Mouse (Mus musculus): ENCODE results near the gene Stx12.
"Not testable (repeated sequence)": the region's sequence is repeated elsewhere in the genome, so short reads cannot be mapped to it uniquely, and the experiment has no call there.

Stx12 gene

GRCm38 (mm10) chr4:132884064-132884843, at the start of gene Stx12:
TSS of gene Stx12 (minus strand) at chr4:132884509.
- in situ Hi-C loops (cut with MboI, MseI), result no loop called here

GRCm38 (mm10) chr4:132932752-132933404, 48.6 kb upstream of the Stx12 start:
- in situ Hi-C loops (cut with MboI, MseI), result loop anchor here in 1 of 2 experiments (5.0 kb wide), 1 partner anchor 41 kb away; no protein-coding TSS in a partner anchor

DNA sequence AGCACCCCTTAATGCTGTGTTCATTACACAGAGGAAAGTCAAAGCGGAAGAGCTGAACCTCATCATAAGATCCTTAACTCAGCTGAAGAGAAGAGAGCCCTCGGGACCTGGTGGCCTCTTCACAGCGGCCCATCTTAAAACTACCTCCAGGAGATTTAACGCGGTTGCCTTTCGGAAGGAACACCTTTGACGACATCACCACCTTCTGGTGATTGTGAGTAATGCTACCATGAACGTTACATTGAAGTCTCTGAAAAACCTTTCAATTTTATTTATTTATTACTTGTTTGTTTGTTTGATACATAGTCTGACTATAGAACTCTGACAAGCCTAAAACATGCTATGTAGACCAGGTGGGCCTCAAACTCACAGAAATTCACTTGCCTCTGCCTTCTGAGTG, 46.5 kb upstream of the Stx12 start:
- in situ Hi-C loops (cut with MboI, MseI), result loop anchor here in 1 of 2 experiments (5.0 kb wide), 1 partner anchor 38 kb away; no protein-coding TSS in a partner anchor

- in situ Hi-C loops (cut with MboI, MseI), result loop anchor here (5.0 kb wide), 3 partner anchors 84 to 149 kb away; partner anchors contain the start of gene Ppp1r8 (in 1 of the 2)
These were observed 42.2 kb upstream of the Stx12 start for GRCm38 (mm10) chr4:132926520-132926919.

- in situ Hi-C loops (cut with MboI, MseI), result no loop called here
These were observed 38.3 kb upstream of the Stx12 start, which contains the start of gene Fam76a for GRCm38 (mm10) chr4:132922558-132923008. TSS of gene Fam76a (minus strand) at chr4:132922558.

DNA sequence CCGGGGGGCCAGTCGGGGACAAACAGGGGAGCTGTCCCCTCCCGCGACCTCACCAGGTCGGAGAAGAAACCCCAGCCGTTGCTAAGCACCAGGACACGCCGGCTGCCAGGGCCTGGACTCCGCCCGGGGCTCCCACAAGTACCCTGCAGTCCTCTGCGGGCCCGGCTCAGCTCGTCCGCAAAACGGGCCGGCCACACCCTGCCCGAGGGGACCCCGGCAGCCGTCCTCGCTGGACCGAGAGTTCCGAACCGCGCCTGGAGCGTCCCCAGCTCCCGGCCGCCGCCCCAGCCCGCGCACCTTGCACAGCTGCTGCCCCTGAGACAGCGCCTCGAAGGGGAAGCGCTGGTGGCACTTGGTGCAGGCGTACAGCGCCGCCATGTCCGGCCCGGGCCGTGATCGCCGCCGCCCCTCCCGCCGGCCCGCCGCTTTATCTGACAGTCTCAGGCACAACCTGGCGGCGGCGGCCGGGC, 37.8 kb upstream of the Stx12 start:
- in situ Hi-C loops (cut with MboI, MseI), result no loop called here

DNA sequence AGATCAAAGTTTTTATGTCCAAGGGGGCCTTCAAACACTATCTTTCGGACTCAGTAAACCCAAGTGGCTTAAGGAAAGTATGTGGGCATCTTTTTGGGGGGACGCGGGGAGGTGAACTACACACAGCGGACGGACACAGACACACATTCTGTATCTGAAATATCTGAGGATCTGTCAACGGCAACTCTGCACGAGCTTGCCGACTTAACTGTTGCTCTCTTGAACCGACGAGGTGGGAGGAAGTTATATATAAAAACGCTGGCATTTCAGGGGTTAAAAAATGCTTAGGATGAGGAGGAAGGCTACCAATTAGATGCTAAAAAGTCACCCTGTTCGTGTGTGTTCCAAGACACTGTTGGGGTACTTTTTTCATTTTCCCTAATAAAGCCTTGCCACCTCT, 37.2 kb upstream of the Stx12 start:
- in situ Hi-C loops (cut with MboI, MseI), result no loop called here

DNA sequence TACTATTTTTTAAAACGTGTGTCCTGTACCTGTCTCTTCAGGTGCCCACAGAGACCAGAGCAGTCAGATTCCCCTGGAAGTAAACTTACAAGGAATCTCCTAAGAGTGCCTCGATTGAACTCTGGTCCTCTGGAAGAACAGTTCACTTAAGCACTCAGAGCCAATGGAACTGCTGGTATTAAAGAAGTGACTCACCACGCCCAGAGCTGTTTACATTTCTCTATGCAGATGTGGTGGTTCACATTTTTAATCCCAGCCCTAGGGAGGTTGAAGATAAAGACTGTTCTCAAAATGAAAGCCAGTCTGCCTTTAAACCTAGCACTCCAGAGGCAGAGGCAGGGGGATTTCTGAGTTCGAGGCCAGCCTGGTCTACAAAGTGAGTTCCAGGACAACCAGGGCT, 35.9 kb upstream of the Stx12 start:
- in situ Hi-C loops (cut with MboI, MseI), result no loop called here

GRCm38 (mm10) chr4:132918493-132918892, 34.2 kb upstream of the Stx12 start:
- in situ Hi-C loops (cut with MboI, MseI), result not testable (repeated sequence)

GRCm38 (mm10) chr4:132912156-132912555, 27.8 kb upstream of the Stx12 start:
- in situ Hi-C loops (cut with MboI, MseI), result no loop called here

GRCm38 (mm10) chr4:132905843-132906360, 21.6 kb upstream of the Stx12 start:
- in situ Hi-C loops (cut with MboI, MseI), result no loop called here

DNA sequence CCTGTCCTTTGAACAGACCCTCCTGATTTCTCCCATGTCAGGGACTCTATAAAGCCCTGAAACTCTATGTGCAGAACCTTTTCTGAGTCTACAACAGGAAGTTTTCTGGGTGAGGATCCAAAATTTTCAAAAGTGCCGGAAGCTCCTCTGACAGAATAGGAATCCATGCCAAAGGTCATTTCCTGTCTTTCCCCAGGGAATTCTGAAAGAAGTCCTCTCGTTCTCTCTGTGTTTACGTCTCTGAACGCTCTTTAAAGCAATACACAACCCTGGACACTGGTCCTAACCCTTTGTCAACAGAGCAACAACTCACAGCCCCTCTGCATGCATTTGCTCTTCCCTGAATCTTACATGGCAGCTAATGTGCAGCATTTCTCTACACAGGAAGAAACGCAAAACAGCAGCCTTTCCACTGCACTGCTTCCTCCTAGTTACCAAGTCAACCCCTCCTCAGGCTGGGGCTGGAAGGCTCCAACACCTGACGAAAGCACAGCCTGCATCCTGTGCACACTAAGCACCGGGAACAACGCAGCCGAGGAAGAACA, 20.5 kb upstream of the Stx12 start:
- in situ Hi-C loops (cut with MboI, MseI), result no loop called here

DNA sequence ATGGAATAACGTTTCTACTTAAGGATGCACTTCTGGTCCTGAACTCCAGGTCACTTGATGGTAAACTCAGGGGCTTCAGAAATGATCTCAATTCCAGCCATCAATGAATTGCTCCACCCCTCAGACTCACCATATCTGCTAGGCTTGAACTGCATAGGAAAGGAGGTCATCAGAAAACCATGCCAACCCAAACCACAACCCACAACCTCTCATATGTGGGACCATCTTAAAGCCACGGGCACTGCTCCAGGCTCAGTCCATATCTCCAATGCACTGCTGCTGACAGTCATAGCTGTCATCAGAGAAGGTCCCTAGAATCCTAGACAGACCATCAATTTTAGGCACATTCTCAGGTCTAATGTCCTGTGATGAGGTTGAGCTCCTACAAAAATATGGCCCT, 19.8 kb upstream of the Stx12 start:
- in situ Hi-C loops (cut with MboI, MseI), result no loop called here

- in situ Hi-C loops (cut with MboI, MseI), result no loop called here
These were observed 13.9 kb upstream of the Stx12 start for GRCm38 (mm10) chr4:132898197-132898596.

DNA sequence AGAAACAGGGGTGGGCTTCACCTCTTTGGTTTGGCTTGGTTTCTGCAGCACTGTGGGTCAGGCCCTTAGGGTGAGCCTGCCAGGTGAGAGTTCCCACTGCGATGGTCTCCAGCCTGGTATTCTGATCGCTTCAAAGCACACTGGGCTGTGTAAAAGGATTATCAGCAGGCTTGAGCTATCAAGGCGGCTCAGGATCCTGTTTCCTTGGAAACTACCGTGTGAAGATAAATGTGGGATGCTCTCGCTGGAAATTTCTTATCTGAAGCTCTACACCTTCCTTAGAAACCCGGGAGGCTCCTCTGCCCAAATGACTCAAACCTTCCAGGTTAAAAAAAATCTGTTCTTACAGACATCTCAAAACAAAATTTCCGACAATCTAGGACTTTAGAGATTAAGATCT, 10.1 kb upstream of the Stx12 start:
- in situ Hi-C loops (cut with MboI, MseI), result loop anchor here in 1 of 2 experiments (5.0 kb wide), 1 partner anchor 38 kb away; no protein-coding TSS in a partner anchor

GRCm38 (mm10) chr4:132884844-132885374, 600 bp upstream of the Stx12 start:
- in situ Hi-C loops (cut with MboI, MseI), result no loop called here

DNA sequence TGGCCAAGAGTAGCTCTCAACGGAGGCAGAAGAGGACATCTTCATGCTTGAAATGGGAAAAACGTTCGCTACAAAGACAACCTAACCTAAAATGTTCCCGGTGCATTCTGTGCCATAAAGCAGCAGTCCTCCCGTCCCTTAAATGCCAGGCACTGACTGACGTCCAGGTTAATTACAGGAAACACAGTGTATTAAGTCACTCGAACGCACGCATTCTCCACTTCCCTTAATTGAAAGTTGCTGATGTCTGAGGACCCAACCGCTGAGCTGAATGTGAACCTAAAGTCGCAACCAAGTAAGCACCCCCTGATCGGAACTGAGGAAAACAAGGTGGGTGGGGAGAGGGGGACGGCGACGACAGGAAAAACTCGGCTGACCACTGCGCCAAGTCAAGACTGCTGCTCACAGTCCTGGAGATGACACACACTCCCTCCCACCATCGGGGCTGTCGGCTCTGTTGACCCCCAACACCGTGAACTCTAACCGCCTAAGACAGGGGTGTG, 697 bp downstream of the Stx12 start:
- in situ Hi-C loops (cut with MboI, MseI), result no loop called here

- in situ Hi-C loops (cut with MboI, MseI), result no loop called here
These were observed 9.8 kb downstream of the Stx12 start for GRCm38 (mm10) chr4:132874363-132875097.

GRCm38 (mm10) chr4:132873481-132874362, 10.6 kb downstream of the Stx12 start:
- in situ Hi-C loops (cut with MboI, MseI), result no loop called here

DNA sequence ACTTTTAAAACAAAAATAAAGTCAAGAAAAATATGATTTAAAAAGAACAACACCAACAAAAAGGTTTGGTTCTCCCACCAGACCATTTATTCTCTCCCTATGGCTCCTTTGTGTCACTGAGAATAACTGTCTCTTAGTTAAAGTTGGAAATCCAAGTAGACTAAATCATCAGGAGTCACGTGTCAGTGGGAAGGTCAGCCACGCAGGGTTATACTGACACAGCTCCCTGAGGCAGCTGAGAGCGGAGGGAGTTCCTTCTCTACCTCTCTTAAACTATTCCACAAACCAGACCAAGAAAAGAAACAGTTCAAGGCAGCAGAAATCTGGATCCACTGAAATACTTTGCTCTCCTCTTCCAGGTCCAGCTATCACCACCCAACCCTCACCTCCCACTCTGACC, 13.2 kb downstream of the Stx12 start:
- in situ Hi-C loops (cut with MboI, MseI), result no loop called here
